13 mouse cellular contexts compared by ENCODE assay signal in genomic region chr1:75448937-75449336, GRCm38 (mm10). TPM values are rescaled to one million over a fixed set of nuclear protein-coding genes. Genes with fewer than 3 reads are reported as not detected.
DNase-seq lines count a peak whose midpoint lies in the region; ATAC-seq and TF ChIP-seq lines count a peak whose summit lies in the region.
"Had no signal": no experiment of that assay in that cellular context is flagged by ENCODE, and none has a peak within 500 bp of the region (broad histone marks: within the 10 kb centered on the region; RNA-seq: fewer than 3 reads in every experiment).

No protein-coding gene starts in this region.

- peaks cover 51% of the 10 kb centered on the region for H3K27me3 ChIP-seq in kidney, embryonic 16.5 days (ENCODE audit: insufficient read depth, low read length)
- peaks cover 2% of the 10 kb centered on the region; the same call in 1 of the 2 replicates for H3K27me3 ChIP-seq in kidney, adult 2 months (replicated peaks; ENCODE audit: control insufficient read depth, insufficient read depth, low read length)
- peaks cover 93% of the 10 kb centered on the region for H3K27me3 ChIP-seq in forebrain, embryonic 13.5 days
- H3K27me3 ChIP-seq in limb, embryonic 13.5 days: peaks cover 100% of the 10 kb centered on the region
- peaks cover 4% of the 10 kb centered on the region for H3K27me3 ChIP-seq in neural tube, embryonic 14.5 days (ENCODE audit: control insufficient read depth, insufficient read depth, low read length)

- ATAC-seq in kidney, embryonic 16.5 days (ENCODE audit: low FRiP score, low TSS enrichment): no peak
- ATAC-seq in forebrain, embryonic 13.5 days: no peak
- ATAC-seq in limb, embryonic 13.5 days (ENCODE audit: low FRiP score, low read depth): no peak
- ATAC-seq in neural tube, embryonic 14.5 days (ENCODE audit: low read depth): no peak

- peak overlapping the region; percentile 10; the same call in 1 of the 2 replicates for H3K4me2 ChIP-seq in kidney, embryonic 16.5 days (replicated peaks; ENCODE audit: low read depth, low read length)
- peak overlapping the region; percentile 22; the same call in 1 of the 2 replicates for H3K4me2 ChIP-seq in forebrain, embryonic 13.5 days
- peak overlapping the region; percentile 37 for H3K4me2 ChIP-seq in limb, embryonic 13.5 days (replicated peaks)
- H3K4me2 ChIP-seq in neural tube, embryonic 14.5 days (ENCODE audit: low read depth, low read length): peak overlapping the region; percentile 60; the same call in 1 of the 2 replicates

- WGBS in kidney, embryonic 16.5 days: 3% methylated on average over 14 of the region's 14 CpGs
- WGBS in kidney, adult 2 months: 13% methylated on average over 14 of the region's 14 CpGs
- 2% methylated on average over 11 of the region's 14 CpGs for WGBS in forebrain, embryonic 13.5 days
- WGBS in limb, embryonic 13.5 days: 0% methylated on average over 14 of the region's 14 CpGs
- 0% methylated on average over 11 of the region's 14 CpGs for WGBS in neural tube, embryonic 14.5 days

- peaks cover 85% of the 10 kb centered on the region for H3K4me1 ChIP-seq in kidney, embryonic 16.5 days (ENCODE audit: insufficient read depth, low read length)
- H3K4me1 ChIP-seq in kidney, adult 2 months (ENCODE audit: control insufficient read depth, insufficient read depth, low read length): no peaks in the 10 kb centered on the region
- H3K4me1 ChIP-seq in forebrain, embryonic 13.5 days: peaks cover 71% of the 10 kb centered on the region
- peaks cover 78% of the 10 kb centered on the region for H3K4me1 ChIP-seq in limb, embryonic 13.5 days
- peaks cover 71% of the 10 kb centered on the region for H3K4me1 ChIP-seq in neural tube, embryonic 14.5 days (ENCODE audit: control insufficient read depth, insufficient read depth, low read length)

- H3K27ac ChIP-seq in kidney, embryonic 16.5 days (ENCODE audit: low read length): no peak overlapping the region
- H3K27ac ChIP-seq in kidney, adult 2 months (ENCODE audit: insufficient read depth, low read depth, low read length): no peak overlapping the region
- no peak overlapping the region for H3K27ac ChIP-seq in forebrain, embryonic 13.5 days
- H3K27ac ChIP-seq in limb, embryonic 13.5 days: no peak overlapping the region
- peak overlapping the region; percentile 57; the same call in 1 of the 2 replicates for H3K27ac ChIP-seq in neural tube, embryonic 14.5 days (ENCODE audit: low read depth, low read length)

- no peaks in the 10 kb centered on the region for H3K9me3 ChIP-seq in kidney, embryonic 16.5 days (ENCODE audit: low read length)
- no peaks in the 10 kb centered on the region for H3K9me3 ChIP-seq in forebrain, embryonic 13.5 days (replicated peaks)
- no peaks in the 10 kb centered on the region for H3K9me3 ChIP-seq in limb, embryonic 13.5 days
- no peaks in the 10 kb centered on the region for H3K9me3 ChIP-seq in neural tube, embryonic 14.5 days (ENCODE audit: control insufficient read depth, low read length)

- no peak for TF ChIP-seq CTCF in kidney, adult 2 months (conservative IDR thresholded peaks at IDR 0.05; ENCODE audit: insufficient read depth, insufficient read length, low read depth, low read length)

- no peak overlapping the region for H3K4me3 ChIP-seq in kidney, embryonic 16.5 days (ENCODE audit: low read length)
- H3K4me3 ChIP-seq in kidney, adult 2 months (ENCODE audit: insufficient read depth, low read depth, low read length): no peak overlapping the region
- H3K4me3 ChIP-seq in forebrain, embryonic 13.5 days: 0 out of 2 replicates have a peak overlapping the region, but pooled peaks have one; percentile 1
- H3K4me3 ChIP-seq in limb, embryonic 13.5 days: peak overlapping the region; percentile 17; the same call in 1 of the 2 replicates
- peak overlapping the region; percentile 9 for H3K4me3 ChIP-seq in neural tube, embryonic 14.5 days (ENCODE audit: low read depth, low read length)

- H3K9ac ChIP-seq in kidney, embryonic 16.5 days (replicated peaks; ENCODE audit: low read length): no peak overlapping the region; the same call in 1 of the 2 replicates
- no peak overlapping the region; the same call in 1 of the 2 replicates for H3K9ac ChIP-seq in forebrain, embryonic 13.5 days
- H3K9ac ChIP-seq in limb, embryonic 13.5 days: peak overlapping the region; percentile 35; the same call in 1 of the 2 replicates
- peak overlapping the region; percentile 21; the same call in 1 of the 2 replicates for H3K9ac ChIP-seq in neural tube, embryonic 14.5 days (replicated peaks; ENCODE audit: low read depth, low read length)

- DNase-seq in kidney, adult 2 months: no peak
- no peak for DNase-seq in layer of hippocampus, postnatal 25 days (ENCODE audit: extremely low spot score in 1 of 2, low spot score in 1 of 2)
- DNase-seq in lung, adult 18-20 months: no peak
- DNase-seq in kidney, postnatal 36 days: no peak
- DNase-seq: cerebellum, adult 11 months; heart, postnatal 10 days; right cerebral cortex, postnatal 25 days; thymus, adult 2 months had no signal

- no peak for TF ChIP-seq POLR2A in kidney, adult 2 months (IDR thresholded peaks at IDR 0.05; ENCODE audit: low read depth, low read length)

- H3K36me3 ChIP-seq in kidney, embryonic 16.5 days (ENCODE audit: insufficient read depth, low read length): no peaks in the 10 kb centered on the region
- H3K36me3 ChIP-seq in kidney, adult 2 months (ENCODE audit: control insufficient read depth, insufficient read depth, low read length): no peaks in the 10 kb centered on the region
- H3K36me3 ChIP-seq in forebrain, embryonic 13.5 days (ENCODE audit: poor library complexity, severe bottlenecking): no peaks in the 10 kb centered on the region
- no peaks in the 10 kb centered on the region for H3K36me3 ChIP-seq in limb, embryonic 13.5 days
- H3K36me3 ChIP-seq in neural tube, embryonic 14.5 days (ENCODE audit: control insufficient read depth, insufficient read depth, low read length): no peaks in the 10 kb centered on the region

RNA-seq across cellular contexts. Expression of gene Asic4, which starts 1.3 kb away (rescaled TPM):
- 1.00 and 1.5 TPM in 2 replicates for polyA plus RNA-seq in kidney, embryonic 16.5 days (2015; fragmentation: Nextera tagmentation; extraction: Ambion mirVana)
- polyA plus RNA-seq in kidney, adult 2 months (2012; rRNA removed): 0.05 and 0.08 TPM in 2 replicates
- polyA plus RNA-seq in forebrain, embryonic 13.5 days (2015; fragmentation: Nextera tagmentation; extraction: Ambion mirVana): 4.0 and 5.4 TPM in 2 replicates
- polyA plus RNA-seq in limb, embryonic 13.5 days (2015; fragmentation: Nextera tagmentation; extraction: Ambion mirVana): 0.65 and 0.80 TPM in 2 replicates
- 4.7 and 6.9 TPM in 2 replicates for polyA plus RNA-seq in neural tube, embryonic 14.5 days (2014; fragmentation: Nextera tagmentation; extraction: Ambion mirVana)
- 1 to 10 TPM; 8.9 to 9.9 TPM for total RNA-seq in layer of hippocampus, postnatal 25 days (2021)
- total RNA-seq: heart, postnatal 10 days; megakaryocyte-erythroid progenitor cell, adult 5-6 weeks had no signal

RNA-seq across cellular contexts. Expression of gene Gmppa, which starts 13.2 kb away (rescaled TPM):
- 91.4 and 91.6 TPM in 2 replicates for polyA plus RNA-seq in kidney, embryonic 16.5 days (2015; fragmentation: Nextera tagmentation; extraction: Ambion mirVana)
- polyA plus RNA-seq in kidney, adult 2 months (2012; rRNA removed): 82.4 and 95.0 TPM in 2 replicates
- 53.7 and 62.7 TPM in 2 replicates for polyA plus RNA-seq in forebrain, embryonic 13.5 days (2015; fragmentation: Nextera tagmentation; extraction: Ambion mirVana)
- polyA plus RNA-seq in limb, embryonic 13.5 days (2015; fragmentation: Nextera tagmentation; extraction: Ambion mirVana): 70.1 and 71.8 TPM in 2 replicates
- 58.6 and 64.5 TPM in 2 replicates for polyA plus RNA-seq in neural tube, embryonic 14.5 days (2014; fragmentation: Nextera tagmentation; extraction: Ambion mirVana)
- 10 to 100 TPM; 60.5 to 66.7 TPM for total RNA-seq in layer of hippocampus, postnatal 25 days (2021)

RNA-seq across cellular contexts. Expression of gene Chpf, which starts 30.2 kb away (rescaled TPM):
- polyA plus RNA-seq in kidney, embryonic 16.5 days (2015; fragmentation: Nextera tagmentation; extraction: Ambion mirVana): 37.9 and 38.6 TPM in 2 replicates
- polyA plus RNA-seq in kidney, adult 2 months (2012; rRNA removed): 31.6 and 51.9 TPM in 2 replicates
- 16.9 and 18.6 TPM in 2 replicates for polyA plus RNA-seq in forebrain, embryonic 13.5 days (2015; fragmentation: Nextera tagmentation; extraction: Ambion mirVana)
- 37.5 and 37.7 TPM in 2 replicates for polyA plus RNA-seq in limb, embryonic 13.5 days (2015; fragmentation: Nextera tagmentation; extraction: Ambion mirVana)
- polyA plus RNA-seq in neural tube, embryonic 14.5 days (2014; fragmentation: Nextera tagmentation; extraction: Ambion mirVana): 44.7 and 45.4 TPM in 2 replicates
- total RNA-seq in layer of hippocampus, postnatal 25 days (2021): 10 to 100 TPM; 77.2 to 82.8 TPM

RNA-seq across cellular contexts. Expression of gene Tmem198, which starts 30.4 kb away (rescaled TPM):
- 0.77 and 0.99 TPM in 2 replicates for polyA plus RNA-seq in kidney, embryonic 16.5 days (2015; fragmentation: Nextera tagmentation; extraction: Ambion mirVana)
- 1.3 and 1.8 TPM in 2 replicates for polyA plus RNA-seq in kidney, adult 2 months (2012; rRNA removed)
- polyA plus RNA-seq in forebrain, embryonic 13.5 days (2015; fragmentation: Nextera tagmentation; extraction: Ambion mirVana): 34.0 and 35.5 TPM in 2 replicates
- polyA plus RNA-seq in limb, embryonic 13.5 days (2015; fragmentation: Nextera tagmentation; extraction: Ambion mirVana): 0.83 and 0.97 TPM in 2 replicates
- 34.0 and 38.3 TPM in 2 replicates for polyA plus RNA-seq in neural tube, embryonic 14.5 days (2014; fragmentation: Nextera tagmentation; extraction: Ambion mirVana)
- 10 to 100 TPM; 70.3 to 73.8 TPM for total RNA-seq in layer of hippocampus, postnatal 25 days (2021)
- total RNA-seq: megakaryocyte-erythroid progenitor cell, adult 5-6 weeks had no signal

RNA-seq across cellular contexts. Expression of gene Obsl1, which starts 57.3 kb away (rescaled TPM):
- polyA plus RNA-seq in kidney, embryonic 16.5 days (2015; fragmentation: Nextera tagmentation; extraction: Ambion mirVana): 55.7 and 60.9 TPM in 2 replicates
- 6.4 and 8.9 TPM in 2 replicates for polyA plus RNA-seq in kidney, adult 2 months (2012; rRNA removed)
- polyA plus RNA-seq in forebrain, embryonic 13.5 days (2015; fragmentation: Nextera tagmentation; extraction: Ambion mirVana): 15.5 and 17.2 TPM in 2 replicates
- 85.1 and 86.4 TPM in 2 replicates for polyA plus RNA-seq in limb, embryonic 13.5 days (2015; fragmentation: Nextera tagmentation; extraction: Ambion mirVana)
- 18.7 and 21.4 TPM in 2 replicates for polyA plus RNA-seq in neural tube, embryonic 14.5 days (2014; fragmentation: Nextera tagmentation; extraction: Ambion mirVana)
- 10 to 100 TPM; 18.9 to 20.2 TPM for total RNA-seq in layer of hippocampus, postnatal 25 days (2021)

Comparison
In these comparisons a context has a peak if more than half of its experiments do, and no peak if none do; other contexts are left out.
1. H3K4me2 ChIP-seq: peak in every context shown above with its lines; median percentile 60 in neural tube, embryonic 14.5 days; 37 in limb, embryonic 13.5 days; 22 in forebrain, embryonic 13.5 days; 10 in kidney, embryonic 16.5 days.
2. H3K4me3 ChIP-seq: peak in forebrain, embryonic 13.5 days (single experiment), limb, embryonic 13.5 days (single experiment) and neural tube, embryonic 14.5 days (single experiment); none in kidney, embryonic 16.5 days (single experiment) and kidney, adult 2 months (single experiment).
3. H3K9ac ChIP-seq: peak in limb, embryonic 13.5 days (single experiment) and neural tube, embryonic 14.5 days (single experiment); none in kidney, embryonic 16.5 days (single experiment) and forebrain, embryonic 13.5 days (single experiment).